Comparison of ENCODE assay signal across 7 mouse cellular contexts in genomic region chr8:11486142-11486541, GRCm38 (mm10). TPM values are rescaled to one million over a fixed set of nuclear protein-coding genes. Genes with fewer than 3 reads are reported as not detected.
DNase-seq lines count a peak whose midpoint lies in the region; ATAC-seq and TF ChIP-seq lines count a peak whose summit lies in the region.

No protein-coding gene starts in this region.

- H3K27me3 ChIP-seq in lung, embryonic 14.5 days (ENCODE audit: insufficient read depth, low read length): no peaks in the 10 kb centered on the region

- H3K9ac ChIP-seq in lung, embryonic 14.5 days: no peak overlapping the region

- H3K4me2 ChIP-seq in lung, embryonic 14.5 days: no peak overlapping the region

- no peaks in the 10 kb centered on the region for H3K36me3 ChIP-seq in lung, embryonic 14.5 days (ENCODE audit: insufficient read depth)

- intact Hi-C loops in gastrocnemius, postnatal 36 days (cut with DNase I): loop anchor here (2.0 kb wide), 1 partner anchor 61 kb away; no protein-coding TSS in a partner anchor

- ATAC-seq in lung, embryonic 14.5 days (ENCODE audit: insufficient read depth): 0 out of 2 replicates have a peak, but pooled peaks have one; percentile 51

- TF ChIP-seq CTCF in lung, embryonic 14.5 days (IDR thresholded peaks at IDR 0.05; ENCODE audit: low read depth): peak; percentile 93

- H3K4me1 ChIP-seq in lung, embryonic 14.5 days (ENCODE audit: insufficient read depth): no peaks in the 10 kb centered on the region

- no peaks in the 10 kb centered on the region for H3K9me3 ChIP-seq in lung, embryonic 14.5 days (ENCODE audit: low read depth, low read length)

- no peak overlapping the region for H3K4me3 ChIP-seq in lung, embryonic 14.5 days (ENCODE audit: low read depth, low read length)

- 21% methylated on average over 7 of the region's 7 CpGs for WGBS in lung, embryonic 14.5 days

- no peak overlapping the region for H3K27ac ChIP-seq in lung, embryonic 14.5 days (ENCODE audit: low read depth)

- peak; percentile 67 for DNase-seq in CD4-positive helper T cell, adult 2 months (ENCODE audit: low read depth, low spot score)
- peak; percentile 46 for DNase-seq in MN1 (ENCODE audit: low spot score)
- peak; percentile 79 to 88 for DNase-seq in cerebellum, postnatal 14 days
- peak; percentile 47 to 66 for DNase-seq in gastrocnemius, postnatal 36 days
- DNase-seq in kidney, postnatal 25 days: peak; percentile 78 to 90
- peak; percentile 88 for DNase-seq in lung, embryonic 14.5 days
- peak; percentile 58 for DNase-seq in retina, postnatal 7 days (ENCODE audit: low read depth, low spot score)

RNA-seq across cellular contexts. Expression of gene Rab20, which starts 7.6 kb away (rescaled TPM):
- total RNA-seq in gastrocnemius, postnatal 36 days (2021): 1 to 10 TPM; 1.2 to 1.9 TPM
- polyA plus RNA-seq in lung, embryonic 14.5 days (2014; fragmentation: Nextera tagmentation; extraction: Ambion mirVana): 12.8 and 12.9 TPM in 2 replicates

RNA-seq across cellular contexts. Expression of gene Naxd, which starts 11.2 kb away (rescaled TPM):
- total RNA-seq in gastrocnemius, postnatal 36 days (2021): 10 to 100 TPM; 25.2 to 27.7 TPM
- 119 and 131 TPM in 2 replicates for polyA plus RNA-seq in lung, embryonic 14.5 days (2014; fragmentation: Nextera tagmentation; extraction: Ambion mirVana)
